Mouse (Mus musculus) CH12F3 (cell line): ENCODE measurements around the gene Lexm.

ENCODE experiments used
- in situ Hi-C: fragments of 300-500 bp; cut with MboI; formaldehyde crosslinking; loops from 2 replicates; pipeline ENCODE4 v1.14.3; 2020; ENCODE audit warnings: low sequenced_read_pairs

The Lexm gene

DNA sequence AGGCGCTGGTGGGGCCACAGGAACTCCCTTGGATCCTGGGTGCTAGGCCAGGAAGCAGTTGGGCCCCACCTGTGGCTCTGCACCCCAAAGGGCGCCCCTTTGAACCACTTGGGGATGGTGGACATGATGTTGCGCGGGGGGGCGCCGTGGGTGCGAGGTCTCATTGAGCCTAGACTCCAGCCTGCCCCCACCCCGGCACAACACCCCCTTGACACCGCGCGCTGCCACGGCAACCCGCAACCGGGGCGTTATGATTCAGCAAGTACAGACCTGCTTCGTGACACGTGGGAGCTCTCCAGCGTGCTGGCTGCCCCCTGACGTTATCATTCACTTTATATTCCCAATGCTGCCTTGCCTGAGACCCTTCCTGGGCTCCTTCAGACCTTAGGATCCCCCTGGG is at the start of gene Lexm:
Lexm (minus strand) TSS at position 186 of the 400 bp plus-strand sequence.
- in situ Hi-C loops, result loop anchor here (10.0 kb wide), 1 partner anchor 88 kb away; no protein-coding TSS in a partner anchor

- in situ Hi-C loops, result no loop called here
Observed at GRCm38 (mm10) chr4:106666546-106666945, 49.5 kb upstream of the Lexm start.

- in situ Hi-C loops, result no loop called here
Observed at GRCm38 (mm10) chr4:106665673-106666072, 48.6 kb upstream of the Lexm start.

DNA sequence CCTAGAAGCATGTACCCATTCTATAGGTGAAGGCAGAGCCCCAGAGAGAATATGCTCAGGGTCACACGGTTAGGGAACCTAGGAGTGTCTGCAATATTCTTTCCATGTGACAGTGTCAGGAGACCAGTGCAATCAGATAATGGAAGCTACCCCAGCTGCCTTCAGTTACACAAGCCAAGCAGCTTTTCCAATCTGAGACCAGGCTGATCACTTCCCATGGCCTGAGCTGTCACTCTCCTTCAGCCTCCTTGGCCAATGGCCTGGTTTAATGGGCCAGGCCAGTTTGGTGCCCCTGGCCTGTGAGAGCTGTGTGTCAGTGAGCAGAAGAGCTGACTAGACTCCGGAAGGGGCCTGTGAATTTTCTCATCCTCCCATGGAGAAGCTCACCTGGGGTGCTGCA is 48.2 kb upstream of the Lexm start:
- in situ Hi-C loops, result no loop called here

DNA sequence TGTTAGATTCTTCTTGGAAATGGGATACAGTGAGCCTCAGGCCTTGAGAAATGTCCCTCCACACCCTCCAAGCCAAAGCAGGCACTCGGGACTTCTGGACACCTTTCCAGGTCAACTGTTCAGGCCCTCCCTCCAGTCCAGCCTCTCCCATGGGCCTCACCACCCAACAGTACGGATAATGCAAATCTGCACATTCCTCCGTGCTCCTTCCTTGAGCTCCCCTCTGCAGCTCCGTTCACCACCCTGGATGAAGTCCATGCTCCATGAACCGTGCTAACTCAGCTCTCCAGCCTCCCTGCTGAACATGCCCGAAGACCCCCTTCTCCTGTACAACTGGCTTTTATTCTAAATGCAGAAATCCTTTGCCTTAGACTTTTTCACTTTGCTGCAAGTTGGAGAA is 47.7 kb upstream of the Lexm start:
- in situ Hi-C loops, result no loop called here

DNA sequence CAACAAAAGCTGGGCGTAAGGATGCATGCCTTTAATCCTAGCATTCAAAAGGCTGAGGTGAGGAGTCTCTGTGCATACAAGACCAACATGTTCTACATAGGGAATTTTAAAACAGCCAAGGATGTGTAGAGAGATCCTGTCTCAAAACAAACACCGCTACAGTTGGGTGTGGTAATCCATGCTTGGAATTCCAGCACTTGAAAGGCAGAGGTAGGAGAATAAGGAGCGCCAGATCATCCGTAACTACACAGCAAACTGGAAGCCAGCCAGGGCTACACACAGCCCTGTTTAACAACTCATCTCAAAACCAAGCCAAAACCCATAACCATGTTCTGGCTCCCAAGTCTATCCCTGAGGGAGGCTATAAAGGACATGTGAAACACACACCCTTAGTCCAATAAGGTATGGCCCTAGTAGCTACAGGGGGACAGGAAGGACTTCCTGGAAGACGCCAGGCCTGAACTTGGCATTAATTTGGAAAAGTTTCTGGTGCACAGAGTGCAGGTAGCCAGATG is 47.0 kb upstream of the Lexm start:
- in situ Hi-C loops, result no loop called here

- in situ Hi-C loops, result no loop called here
Observed at GRCm38 (mm10) chr4:106655681-106656080, 38.6 kb upstream of the Lexm start.

- in situ Hi-C loops, result no loop called here
Observed at GRCm38 (mm10) chr4:106653051-106653450, 36.0 kb upstream of the Lexm start.

DNA sequence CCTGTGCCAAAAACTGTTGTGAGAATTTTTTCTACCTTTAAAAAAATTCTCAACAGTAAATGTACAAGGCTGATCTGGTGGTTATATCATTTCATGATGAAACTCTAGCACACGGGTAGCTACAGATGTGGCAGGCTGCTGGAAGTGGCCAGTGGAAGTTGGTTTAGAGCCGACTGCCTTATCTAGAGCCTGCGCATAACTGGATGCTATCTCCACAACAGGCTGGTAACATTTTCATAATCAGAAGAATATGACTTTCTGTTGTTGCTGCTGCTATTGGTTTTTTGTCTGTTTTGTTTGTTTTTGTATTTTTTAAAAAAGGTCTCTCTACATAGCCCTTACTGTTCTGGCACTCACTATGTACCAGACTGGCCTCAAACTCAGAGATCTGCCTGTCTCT is 35.5 kb upstream of the Lexm start:
- in situ Hi-C loops, result no loop called here

DNA sequence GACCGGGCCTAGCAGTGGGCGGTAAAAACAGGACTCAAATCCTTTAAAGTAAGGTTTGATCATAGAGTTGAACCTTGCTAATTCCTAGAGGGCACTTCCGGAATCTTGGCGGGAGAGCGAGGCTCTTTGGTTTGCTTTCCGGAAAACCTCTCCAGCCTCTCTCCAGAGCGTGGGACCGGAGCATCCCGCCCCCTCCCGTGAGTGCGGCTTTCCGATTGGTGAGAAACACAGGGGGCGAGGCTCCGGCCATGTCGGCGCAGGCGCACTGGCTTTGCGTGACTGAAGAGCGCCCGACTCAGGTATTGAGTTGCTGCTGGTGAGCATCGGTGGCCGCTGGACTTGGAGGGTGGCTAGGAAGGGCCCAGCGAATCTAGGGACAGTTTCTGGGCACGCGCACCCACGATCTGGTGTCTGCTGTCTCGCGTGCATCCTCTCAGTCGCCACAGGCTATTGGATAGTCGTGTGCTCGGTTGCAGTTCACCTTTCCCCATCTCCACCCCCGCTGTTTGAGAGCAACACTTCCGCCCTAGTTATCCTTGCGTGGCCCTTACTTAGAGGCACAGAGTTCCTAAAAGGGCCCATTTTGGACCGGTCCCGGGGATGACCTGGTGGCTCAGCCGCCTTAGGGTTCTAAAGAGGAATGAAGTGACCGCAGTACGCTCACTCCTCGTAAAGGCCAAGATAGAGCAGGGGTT is 33.9 kb upstream of the Lexm start, which contains the start of gene Pars2:
Pars2 (plus strand) TSS at position 237 of the 695 bp plus-strand sequence.
- in situ Hi-C loops, result no loop called here

GRCm38 (mm10) chr4:106647137-106647536 is 30.1 kb upstream of the Lexm start:
- in situ Hi-C loops, result no loop called here

DNA sequence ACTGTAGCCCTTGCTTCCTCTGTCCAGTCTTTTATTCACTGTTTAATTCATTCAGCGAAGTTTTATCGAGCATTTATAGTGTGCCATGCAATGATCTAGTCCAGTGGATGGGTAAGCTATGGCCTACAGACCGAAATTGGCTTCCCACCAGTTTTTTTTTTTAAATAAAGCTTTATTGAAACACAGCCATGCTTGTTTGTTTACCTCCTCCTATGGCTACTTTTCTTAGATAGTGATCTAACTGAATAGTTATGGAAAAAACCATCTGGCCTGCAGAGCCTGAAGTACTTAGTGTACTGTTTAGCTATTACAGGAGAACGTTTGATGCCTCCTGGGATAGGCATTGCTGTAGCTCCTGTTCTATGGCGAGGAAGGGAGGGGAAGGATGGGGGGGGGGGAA is 28.8 kb upstream of the Lexm start:
- in situ Hi-C loops, result no loop called here

GRCm38 (mm10) chr4:106644218-106644610 is 27.2 kb upstream of the Lexm start:
- in situ Hi-C loops, result no loop called here

DNA sequence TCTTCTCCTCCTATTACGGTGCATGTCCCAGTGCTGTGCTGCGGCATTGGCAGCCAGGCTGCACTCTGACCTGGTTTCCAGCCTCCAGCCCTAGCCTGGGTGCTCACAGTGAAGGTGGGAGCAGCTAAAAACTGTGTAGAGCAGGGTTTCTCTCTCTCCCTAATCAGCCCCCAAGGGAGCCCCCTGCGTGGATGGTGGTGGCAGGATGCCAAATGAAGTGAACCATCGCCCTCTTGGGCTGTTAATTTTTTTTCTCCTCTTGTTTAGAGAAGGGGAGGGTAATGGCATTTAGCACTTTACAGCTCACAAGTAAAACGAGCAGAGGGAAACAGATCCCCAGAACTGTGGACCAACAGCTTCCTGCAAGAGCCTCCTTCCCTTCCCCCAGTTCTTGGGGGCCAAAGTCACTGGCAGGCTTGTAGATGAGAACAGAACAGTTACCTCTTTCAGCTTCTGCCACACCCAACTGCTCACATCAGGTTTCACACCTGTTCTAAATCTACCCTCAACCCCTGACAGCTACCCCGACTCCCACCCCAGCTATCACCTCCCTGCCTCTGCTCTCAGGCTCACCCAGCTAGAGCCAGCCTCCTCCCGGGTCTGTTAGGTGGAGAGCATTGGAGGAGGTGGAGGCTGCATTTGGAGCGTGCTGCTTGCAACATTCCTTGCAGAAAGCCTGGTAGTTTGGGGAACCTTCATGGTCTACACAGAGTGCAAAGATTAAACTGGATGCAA is 26.6 kb upstream of the Lexm start:
- in situ Hi-C loops, result no loop called here

GRCm38 (mm10) chr4:106634086-106634479 is 17.0 kb upstream of the Lexm start:
- in situ Hi-C loops, result no loop called here

- in situ Hi-C loops, result no loop called here
Observed at GRCm38 (mm10) chr4:106633281-106634085, 16.4 kb upstream of the Lexm start.

DNA sequence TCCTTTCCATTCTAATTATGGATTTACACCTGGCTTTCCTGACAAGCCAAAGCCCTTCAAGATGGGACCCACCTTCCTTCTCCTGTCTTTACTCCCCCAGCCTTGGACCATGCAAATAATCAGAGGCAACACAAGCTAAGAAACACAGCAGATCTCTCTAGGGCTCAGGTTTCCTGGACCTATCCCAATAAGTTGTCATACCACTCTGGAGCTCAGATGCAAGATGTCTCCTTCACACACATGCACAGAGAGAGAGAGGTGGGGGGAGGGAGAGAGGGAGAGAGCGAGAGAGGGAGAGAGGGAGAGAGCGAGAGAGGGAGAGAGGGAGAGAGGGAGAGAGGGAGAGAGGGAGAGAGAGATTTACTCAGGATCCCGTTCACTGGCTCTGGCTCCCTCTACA is 15.3 kb upstream of the Lexm start:
- in situ Hi-C loops, result no loop called here

GRCm38 (mm10) chr4:106630333-106631220 is 13.5 kb upstream of the Lexm start:
- in situ Hi-C loops, result no loop called here

DNA sequence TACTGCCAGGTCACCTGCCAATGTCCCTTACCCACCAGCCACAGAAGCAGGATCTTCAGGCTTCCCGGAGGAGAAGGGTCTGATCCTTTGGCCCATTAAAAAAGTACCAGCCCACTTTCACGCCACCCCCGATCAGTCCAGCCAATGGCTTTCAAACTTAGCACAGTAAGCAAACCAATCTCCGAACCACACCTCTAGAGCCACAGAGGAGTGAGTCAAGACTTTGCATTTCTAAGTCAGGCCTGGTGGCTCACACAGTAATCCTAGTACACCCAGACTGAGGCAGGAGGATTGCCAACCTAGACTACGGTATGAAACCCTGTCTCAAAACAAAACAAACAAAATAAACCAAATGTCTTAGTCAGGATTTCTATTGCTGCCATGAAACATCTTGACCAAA is 12.3 kb upstream of the Lexm start:
- in situ Hi-C loops, result no loop called here

GRCm38 (mm10) chr4:106628650-106629360 is 11.8 kb upstream of the Lexm start:
- in situ Hi-C loops, result no loop called here
